Mouse (Mus musculus) hindbrain, embryonic 15.5 days (tissue): ENCODE data around the gene A930017K11Rik. TPM values are rescaled to one million over a fixed set of nuclear protein-coding genes. Genes with fewer than 3 reads are reported as not detected.
A peak's percentile ranks its signal among the peaks of the same experiment; 100 is the strongest.

ENCODE experiments used
- ATAC-seq: fragments of 200-750 bp; cut with Nextera tagmentation; 2 replicates; pipeline ENCODE4 v1.8.0; 2017; ENCODE audit warnings: low read depth, moderate number of reproducible peaks, moderate TSS enrichment; ENCODE audit not compliant: low FRiP score
- H3K27ac ChIP-seq: fragments of 300-500 bp; sonication (generic); replicated peaks from 2 replicates; pipeline ENCODE4 v1.5.1; 2015; ENCODE audit warnings: mild to moderate bottlenecking, inconsistent platforms
- H3K27me3 ChIP-seq: fragments of 300-500 bp; sonication (generic); 2 replicates; pipeline ENCODE4 v1.6.1; 2015; ENCODE audit warnings: control low read depth, inconsistent platforms
- H3K36me3 ChIP-seq: fragments of 300-500 bp; sonication (generic); 2 replicates; pipeline ENCODE4 v1.6.1; 2015; ENCODE audit warnings: control low read depth, inconsistent platforms
- H3K4me1 ChIP-seq: fragments of 300-500 bp; sonication (generic); replicated peaks from 2 replicates; pipeline ENCODE4 v1.6.1; 2015; ENCODE audit warnings: control low read depth, inconsistent platforms
- H3K4me2 ChIP-seq: fragments of 300-500 bp; sonication (generic); 2 replicates; pipeline ENCODE4 v1.6.1; 2015; ENCODE audit warnings: moderate library complexity, mild to moderate bottlenecking, inconsistent platforms
- H3K4me3 ChIP-seq: fragments of 300-500 bp; sonication (generic); 2 replicates; pipeline ENCODE4 v1.5.1; 2015; ENCODE audit warnings: mild to moderate bottlenecking, inconsistent platforms
- H3K9ac ChIP-seq: fragments of 300-500 bp; sonication (generic); 2 replicates; pipeline ENCODE4 v1.6.1; 2015; ENCODE audit warnings: inconsistent platforms
- H3K9me3 ChIP-seq: fragments of 300-500 bp; sonication (generic); 2 replicates; pipeline ENCODE4 v1.6.1; 2016; ENCODE audit warnings: control low read depth, inconsistent platforms
- WGBS: fragments of 180-500 bp; shearing (Covaris S2); methylation state at CpG from one replicate; pipeline ENCODE4 v1.1.7; 2015; 5-methylcytosine and 5-hydroxymethylcytosine counted together
- polyA plus RNA-seq: library from polyadenylated mRNA; unstranded; fragments of >200 nt; fragmentation: Nextera tagmentation; extraction: Ambion mirVana; gene quantifications from 2 replicates; pipeline ENCODE4 v1.2.1, GENCODE M21; 2015

A930017K11Rik gene
- polyA plus RNA-seq, 1 experiment from 2014 or later, result 5.4 TPM

- H3K27me3 ChIP-seq, result peaks cover 14% of the 10 kb centered on the region
- no peak overlapping the region for H3K9ac ChIP-seq
- H3K4me3 ChIP-seq, result no peak overlapping the region
- peak; percentile 24; the same call in 1 of the 2 replicates for ATAC-seq
- H3K9me3 ChIP-seq, result no peaks in the 10 kb centered on the region
- H3K4me1 ChIP-seq, result peaks cover 6% of the 10 kb centered on the region; the same call in 1 of the 2 replicates
- H3K4me2 ChIP-seq, result no peak overlapping the region
- 0 out of 2 replicates have a peak, but pooled peaks cover 4% of the 10 kb centered on the region for H3K36me3 ChIP-seq
- 65% methylated on average over 14 of the region's 14 CpGs for WGBS
- 0 out of 2 replicates have a peak overlapping the region, but pooled peaks have one; percentile 25 for H3K27ac ChIP-seq
Observed at GRCm38 (mm10) chr17:25957586-25958051, 5.3 kb upstream of the A930017K11Rik start.

DNA sequence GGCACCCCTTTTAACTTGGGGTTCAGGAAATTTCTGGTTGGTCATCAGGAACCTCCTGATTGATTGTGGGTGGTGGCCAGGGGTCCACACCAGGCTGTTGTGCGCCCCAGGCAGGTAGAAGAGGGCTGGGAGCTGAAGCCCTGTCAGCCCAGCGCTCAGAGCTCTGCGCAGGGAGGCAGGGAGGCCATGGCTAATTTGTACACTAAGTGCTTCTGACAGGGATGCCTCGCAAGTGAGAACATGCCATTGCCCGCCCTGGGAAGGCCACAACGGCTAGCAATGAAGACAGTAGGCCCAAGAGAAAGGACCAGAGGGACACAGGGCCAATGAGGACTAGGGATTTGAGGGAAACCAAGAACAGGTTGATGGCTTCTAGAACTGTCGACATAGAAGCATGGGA, 4.3 kb upstream of the A930017K11Rik start:
- Histone ChIP-seq H3K27ac (no peak overlapping the region), H3K9ac (no peak overlapping the region), H3K9me3 (no peaks in the 10 kb centered on the region), H3K4me2 (no peak overlapping the region), H3K27me3 (peaks cover 22% of the 10 kb centered on the region), H3K36me3 (0 out of 2 replicates have a peak, but pooled peaks cover 4% of the 10 kb centered on the region), H3K4me3 (no peak overlapping the region), H3K4me1 (peaks cover 12% of the 10 kb centered on the region)
- ATAC-seq, result no peak
- 77% methylated on average over 7 of the region's 7 CpGs for WGBS

GRCm38 (mm10) chr17:25956201-25956600, 3.8 kb upstream of the A930017K11Rik start:
- Histone ChIP-seq H3K4me1 (peaks cover 16% of the 10 kb centered on the region), H3K27me3 (peaks cover 25% of the 10 kb centered on the region), H3K4me2 (no peak overlapping the region), H3K9me3 (no peaks in the 10 kb centered on the region), H3K9ac (no peak overlapping the region), H3K4me3 (no peak overlapping the region), H3K36me3 (no peaks in the 10 kb centered on the region), H3K27ac (no peak overlapping the region)
- ATAC-seq, result 0 out of 2 replicates have a peak, but pooled peaks have one; percentile 20
- 53% methylated on average over 7 of the region's 7 CpGs for WGBS

DNA sequence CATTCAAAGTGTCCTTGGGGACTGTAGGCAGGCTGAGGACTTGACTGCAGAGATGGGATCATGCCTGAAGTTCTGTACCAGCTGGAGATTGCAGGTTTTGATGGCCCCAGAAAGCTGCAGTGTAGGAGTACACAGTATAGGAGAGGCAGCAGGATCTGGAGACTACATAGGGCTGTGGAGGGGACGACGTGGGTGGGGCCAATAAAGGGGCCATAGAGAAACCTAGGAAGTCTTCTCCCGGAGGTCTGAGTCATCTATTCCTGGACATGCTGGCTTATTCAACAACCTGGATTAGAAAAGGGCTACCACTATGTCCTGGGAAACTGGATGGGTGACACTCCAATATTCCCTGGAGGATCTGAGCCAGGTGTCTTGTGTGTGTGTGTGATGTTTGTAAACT, 3.4 kb upstream of the A930017K11Rik start:
- H3K4me1 ChIP-seq, result peaks cover 19% of the 10 kb centered on the region
- no peak overlapping the region for H3K27ac ChIP-seq
- WGBS, result 77% methylated on average over 3 of the region's 3 CpGs
- H3K4me3 ChIP-seq, result no peak overlapping the region
- no peak overlapping the region for H3K4me2 ChIP-seq
- peaks cover 29% of the 10 kb centered on the region for H3K27me3 ChIP-seq
- no peaks in the 10 kb centered on the region for H3K36me3 ChIP-seq
- H3K9ac ChIP-seq, result no peak overlapping the region
- no peaks in the 10 kb centered on the region for H3K9me3 ChIP-seq
- no peak for ATAC-seq

- Histone ChIP-seq H3K36me3 (no peaks in the 10 kb centered on the region), H3K9ac (no peak overlapping the region), H3K4me3 (no peak overlapping the region), H3K4me2 (no peak overlapping the region), H3K27ac (no peak overlapping the region), H3K4me1 (peaks cover 19% of the 10 kb centered on the region), H3K9me3 (no peaks in the 10 kb centered on the region), H3K27me3 (peaks cover 38% of the 10 kb centered on the region)
- 67% methylated on average over 2 of the region's 2 CpGs for WGBS
- ATAC-seq, result no peak
Observed at GRCm38 (mm10) chr17:25954671-25955070, 2.3 kb upstream of the A930017K11Rik start.

DNA sequence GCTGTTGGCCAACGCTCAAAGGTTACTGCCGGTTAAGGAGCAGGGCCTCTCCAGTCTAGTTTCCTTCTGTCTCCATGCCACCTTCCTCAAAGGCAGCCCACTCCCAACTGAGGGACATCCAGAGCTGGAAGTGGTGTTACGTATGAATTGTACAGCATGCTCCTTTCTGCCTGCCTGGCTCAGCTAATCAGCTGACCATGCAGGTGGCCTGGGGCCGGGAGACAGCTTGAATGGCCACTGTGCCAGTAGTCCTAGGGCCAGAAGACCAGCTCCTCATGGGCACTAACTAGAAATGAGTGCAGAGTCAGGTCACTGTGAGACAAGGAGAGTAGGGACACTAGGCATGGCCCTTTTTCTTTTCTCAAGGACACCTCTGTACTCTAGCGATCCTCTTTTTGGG, 796 bp upstream of the A930017K11Rik start:
- Histone ChIP-seq H3K27ac (no peak overlapping the region), H3K36me3 (no peaks in the 10 kb centered on the region), H3K4me3 (no peak overlapping the region), H3K4me1 (peaks cover 19% of the 10 kb centered on the region), H3K27me3 (peaks cover 38% of the 10 kb centered on the region), H3K4me2 (no peak overlapping the region), H3K9ac (no peak overlapping the region), H3K9me3 (no peaks in the 10 kb centered on the region)
- 81% methylated on average over 5 of the region's 5 CpGs for WGBS
- no peak for ATAC-seq

GRCm38 (mm10) chr17:25951225-25951802, 1.1 kb downstream of the A930017K11Rik start:
- Histone ChIP-seq H3K27ac (no peak overlapping the region), H3K4me2 (peak overlapping the region; percentile 60), H3K9ac (no peak overlapping the region), H3K9me3 (no peaks in the 10 kb centered on the region), H3K4me1 (peaks cover 13% of the 10 kb centered on the region), H3K36me3 (no peaks in the 10 kb centered on the region), H3K4me3 (peak overlapping the region; percentile 34), H3K27me3 (peaks cover 38% of the 10 kb centered on the region)
- under 1% methylated on average over 33 of the region's 33 CpGs for WGBS
- no peak for ATAC-seq

- peaks cover 38% of the 10 kb centered on the region for H3K27me3 ChIP-seq
- no peak overlapping the region; the same call in 1 of the 2 replicates for H3K4me3 ChIP-seq
- WGBS, result no CpG with 5 or more reads among the region's 3 CpGs
Observed at GRCm38 (mm10) chr17:25950706-25951105, 1.7 kb downstream of the A930017K11Rik start.

DNA sequence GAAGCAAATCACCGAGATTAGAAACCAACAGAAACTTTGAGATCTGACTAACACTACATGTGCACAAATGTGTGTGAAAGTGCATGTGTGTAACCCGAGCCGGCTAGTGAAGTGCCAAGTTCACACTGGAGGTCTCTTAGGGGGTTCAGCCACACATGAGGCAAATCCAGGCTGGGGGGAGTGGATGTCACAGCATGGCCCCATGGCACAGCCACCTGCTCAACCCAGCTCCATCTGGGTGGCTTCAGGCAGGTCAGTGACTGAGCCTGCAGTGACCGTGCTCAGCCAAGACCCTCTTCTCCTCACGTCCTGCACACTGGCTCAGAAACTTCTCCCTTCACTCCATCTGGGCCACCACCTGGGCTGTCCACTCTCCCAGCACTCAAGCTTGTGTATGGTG, 2.4 kb downstream of the A930017K11Rik start:
- WGBS, result 75% methylated on average over 5 of the region's 5 CpGs
- no peak overlapping the region for H3K4me2 ChIP-seq
- ATAC-seq, result no peak
- no peaks in the 10 kb centered on the region for H3K36me3 ChIP-seq
- no peak overlapping the region for H3K9ac ChIP-seq
- H3K9me3 ChIP-seq, result no peaks in the 10 kb centered on the region
- no peak overlapping the region for H3K27ac ChIP-seq
- peaks cover 13% of the 10 kb centered on the region for H3K4me1 ChIP-seq
- H3K27me3 ChIP-seq, result peaks cover 38% of the 10 kb centered on the region
- H3K4me3 ChIP-seq, result no peak overlapping the region

More at GRCm38 (mm10) chr17:25950706-25951105, 1.7 kb downstream of the A930017K11Rik start:
- H3K27ac ChIP-seq, result no peak overlapping the region
- H3K4me2 ChIP-seq, result no peak overlapping the region
- no peaks in the 10 kb centered on the region for H3K9me3 ChIP-seq
- H3K4me1 ChIP-seq, result peaks cover 13% of the 10 kb centered on the region
- no peaks in the 10 kb centered on the region for H3K36me3 ChIP-seq
- no peak for ATAC-seq
- no peak overlapping the region for H3K9ac ChIP-seq

- Histone ChIP-seq H3K9ac (no peak overlapping the region), H3K4me1 (peaks cover 13% of the 10 kb centered on the region), H3K4me2 (no peak overlapping the region), H3K4me3 (no peak overlapping the region), H3K27me3 (peaks cover 29% of the 10 kb centered on the region), H3K36me3 (no peaks in the 10 kb centered on the region), H3K9me3 (no peaks in the 10 kb centered on the region), H3K27ac (no peak overlapping the region)
- WGBS, result 82% methylated on average over 8 of the region's 8 CpGs
- no peak for ATAC-seq
Observed at GRCm38 (mm10) chr17:25948051-25948450, 4.3 kb downstream of the A930017K11Rik start.

DNA sequence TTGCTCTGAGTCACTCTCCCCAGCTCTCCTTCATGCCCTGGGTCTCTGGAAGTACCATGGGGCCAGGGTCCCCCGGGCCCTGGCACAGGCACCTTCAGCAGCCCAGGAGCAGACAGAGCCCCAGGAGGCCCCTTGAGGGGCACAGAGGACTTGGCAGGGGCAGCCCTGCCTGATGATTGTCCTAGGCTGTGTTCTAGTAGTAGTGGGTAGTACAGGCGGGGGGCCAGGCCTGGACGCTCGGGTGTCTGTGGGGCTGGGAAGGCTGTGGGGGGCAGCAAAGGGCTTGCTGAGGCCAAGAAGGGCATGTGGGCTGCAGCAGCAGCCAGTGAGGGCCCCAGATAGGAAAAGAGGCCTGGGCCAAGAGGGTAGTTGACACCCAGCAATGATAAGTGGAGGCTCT, 4.8 kb downstream of the A930017K11Rik start:
- no peak overlapping the region for H3K27ac ChIP-seq
- no peak overlapping the region for H3K4me2 ChIP-seq
- no peak overlapping the region for H3K9ac ChIP-seq
- no peak for ATAC-seq
- H3K4me3 ChIP-seq, result no peak overlapping the region
- peaks cover 13% of the 10 kb centered on the region for H3K4me1 ChIP-seq
- no peaks in the 10 kb centered on the region for H3K36me3 ChIP-seq
- H3K9me3 ChIP-seq, result no peaks in the 10 kb centered on the region
- peaks cover 24% of the 10 kb centered on the region for H3K27me3 ChIP-seq
- 80% methylated on average over 4 of the region's 4 CpGs for WGBS

DNA sequence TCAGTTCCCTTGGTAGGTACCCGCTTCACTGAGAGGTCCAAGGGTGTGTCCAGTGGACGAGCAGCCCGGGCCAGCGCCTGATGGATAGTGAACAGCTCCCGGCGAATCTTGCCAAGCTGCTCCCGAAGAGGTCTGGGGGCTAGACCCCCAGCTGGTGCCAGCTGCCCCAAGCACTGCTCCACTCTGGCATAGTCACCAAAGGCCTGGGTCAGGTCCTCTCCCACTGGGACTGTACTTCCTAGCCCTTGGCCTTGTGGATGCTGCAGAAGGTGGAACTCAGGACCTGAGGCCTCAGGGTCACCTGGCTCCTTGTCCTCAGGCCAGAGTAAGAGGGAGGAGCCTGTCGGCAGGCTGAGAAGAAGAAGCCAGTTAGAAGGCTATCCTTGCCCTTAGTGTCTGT, 5.5 kb downstream of the A930017K11Rik start:
- no peak overlapping the region for H3K4me2 ChIP-seq
- H3K27ac ChIP-seq, result no peak overlapping the region
- no peaks in the 10 kb centered on the region for H3K36me3 ChIP-seq
- H3K4me1 ChIP-seq, result peaks cover 17% of the 10 kb centered on the region
- WGBS, result 84% methylated on average over 8 of the region's 8 CpGs
- no peak overlapping the region for H3K9ac ChIP-seq
- no peak for ATAC-seq
- H3K4me3 ChIP-seq, result no peak overlapping the region
- H3K9me3 ChIP-seq, result no peaks in the 10 kb centered on the region
- H3K27me3 ChIP-seq, result peaks cover 17% of the 10 kb centered on the region

- WGBS, result 80% methylated on average over 7 of the region's 7 CpGs
- H3K4me1 ChIP-seq, result peaks cover 12% of the 10 kb centered on the region
- H3K36me3 ChIP-seq, result no peaks in the 10 kb centered on the region
Observed at GRCm38 (mm10) chr17:25946349-25946748, 6.0 kb downstream of the A930017K11Rik start.

More at GRCm38 (mm10) chr17:25946349-25946748, 6.0 kb downstream of the A930017K11Rik start:
- Histone ChIP-seq H3K4me3 (no peak overlapping the region), H3K27ac (no peak overlapping the region), H3K4me2 (no peak overlapping the region), H3K27me3 (peaks cover 14% of the 10 kb centered on the region), H3K9me3 (no peaks in the 10 kb centered on the region), H3K9ac (no peak overlapping the region)
- no peak for ATAC-seq
